Mouse (Mus musculus) MEL (cell line): ENCODE measurements at regions not wholly inside any gene's neighbourhood (a gene's known extent, or its start where the extent isn't known, plus 50 kb on each side); places are given as distances from the start of the nearest gene placed in this dataset.

ENCODE experiments used
- CTCF ChIP-seq, 3 experiments: IDR thresholded peaks in 2 of 3; conservative IDR thresholded peaks in 1 of 3; 2 replicates each; pipeline ENCODE4 v1.5.1; 2011 to 2012; ENCODE audit warnings: low read length in 3 of 3, low read depth in 2 of 3, mild to moderate bottlenecking in 2 of 3, improper control_type of control experiment in 1 of 3, inconsistent platforms in 1 of 3, mixed read lengths in 1 of 3, moderate library complexity in 1 of 3; ENCODE audit not compliant: control insufficient read depth in 1 of 3, insufficient read depth in 1 of 3, poor library complexity in 1 of 3, severe bottlenecking in 1 of 3
- EP300 ChIP-seq, 2 experiments: IDR thresholded peaks; 2 replicates each; pipeline ENCODE4 v1.6.1; 2011; ENCODE audit warnings: improper control_type of control experiment in 2 of 2, low read length in 2 of 2, low read depth in 1 of 2, mild to moderate bottlenecking in 1 of 2
- MEF2A ChIP-seq: IDR thresholded peaks from 2 replicates; pipeline ENCODE4 v1.6.1; 2014; ENCODE audit warnings: low read depth, mild to moderate bottlenecking, inconsistent platforms, low read length, improper control_type of control experiment; ENCODE audit not compliant: poor library complexity, insufficient replicate concordance, severe bottlenecking; ENCODE audit errors: extremely low read depth
- POLR2A ChIP-seq, 2 experiments: IDR thresholded peaks; 2 replicates each; pipeline ENCODE4 v1.6.1; 2011 to 2012; ENCODE audit warnings: low read length in 2 of 2, mild to moderate bottlenecking in 2 of 2, control low read depth in 1 of 2, improper control_type of control experiment in 1 of 2, low read depth in 1 of 2, moderate library complexity in 1 of 2; ENCODE audit not compliant: control insufficient read depth in 1 of 2, insufficient read depth in 1 of 2, poor library complexity in 1 of 2
- RAD21 ChIP-seq: IDR thresholded peaks from 2 replicates; pipeline ENCODE4 v1.6.1; 2011; ENCODE audit warnings: mild to moderate bottlenecking, low read depth, low read length, improper control_type of control experiment
- SIN3A ChIP-seq: IDR thresholded peaks from 2 replicates; pipeline ENCODE4 v1.6.1; 2012; ENCODE audit warnings: low read length, improper control_type of control experiment, inconsistent platforms
- USF1 ChIP-seq: IDR thresholded peaks from 2 replicates; pipeline ENCODE4 v1.6.1; 2014; ENCODE audit warnings: low read depth, mild to moderate bottlenecking, inconsistent platforms, low read length, improper control_type of control experiment, moderate library complexity
- USF2 ChIP-seq, 2 experiments: IDR thresholded peaks; 2 replicates each; pipeline ENCODE4 v1.6.1; 2011 to 2012; ENCODE audit warnings: improper control_type of control experiment in 2 of 2, low read length in 2 of 2, borderline replicate concordance in 1 of 2, inconsistent platforms in 1 of 2, low read depth in 1 of 2, mild to moderate bottlenecking in 1 of 2; ENCODE audit not compliant: insufficient read depth in 1 of 2
- ZKSCAN1 ChIP-seq: IDR thresholded peaks from 2 replicates; pipeline ENCODE4 v1.6.1; 2012; ENCODE audit warnings: low read depth, mild to moderate bottlenecking, inconsistent platforms, low read length, improper control_type of control experiment, moderate library complexity

GRCm38 (mm10) chr13:69207741-69208568 lies 208.6 kb upstream of the Adcy2 start:
- TF ChIP-seq CTCF (IDR thresholded peaks at IDR 0.05 in 2 of 3, conservative IDR thresholded peaks at IDR 0.05 in 1 of 3; ENCODE audit: control insufficient read depth in 1 of 3, insufficient read depth in 1 of 3, low read depth in 2 of 3, low read length in 3 of 3, poor library complexity in 1 of 3, severe bottlenecking in 1 of 3) (no peak), POLR2A (IDR thresholded peaks at IDR 0.05; ENCODE audit: control insufficient read depth in 1 of 2, insufficient read depth in 1 of 2, low read depth in 1 of 2, low read length in 2 of 2, poor library complexity in 1 of 2) (no peak), USF1 (no peak), ZKSCAN1 (no peak), MEF2A (no peak), RAD21 (no peak), SIN3A (no peak), EP300 (IDR thresholded peaks at IDR 0.05; ENCODE audit: low read depth in 1 of 2, low read length in 2 of 2) (no peak), USF2 (IDR thresholded peaks at IDR 0.05; ENCODE audit: borderline replicate concordance in 1 of 2, insufficient read depth in 1 of 2, low read depth in 1 of 2, low read length in 2 of 2) (no peak)
